Mouse (Mus musculus) hindbrain, embryonic 10.5 days (tissue): ENCODE measurements around the gene Cacna2d3. TPM values are rescaled to one million over a fixed set of nuclear protein-coding genes. Genes with fewer than 3 reads are reported as not detected.

Source experiments
- DNase-seq: peaks from one replicate; pipeline ENCODE4 v3.0.0-alpha.2; 2017; ENCODE audit warnings: low spot score
- H3K27ac ChIP-seq: fragments of 300-500 bp; sonication (generic); 2 replicates; pipeline ENCODE4 v1.5.1; 2016; ENCODE audit warnings: mild to moderate bottlenecking, moderate library complexity
- H3K27me3 ChIP-seq: fragments of 300-500 bp; sonication (generic); 2 replicates; pipeline ENCODE4 v1.6.1; 2016; ENCODE audit warnings: mild to moderate bottlenecking; ENCODE audit not compliant: poor library complexity, insufficient read depth, severe bottlenecking
- H3K36me3 ChIP-seq: fragments of 300-500 bp; sonication (generic); 2 replicates; pipeline ENCODE4 v1.6.1; 2016; ENCODE audit warnings: mild to moderate bottlenecking, moderate library complexity
- H3K4me1 ChIP-seq: fragments of 300-500 bp; sonication (generic); replicated peaks from 2 replicates; pipeline ENCODE4 v1.6.1; 2016; ENCODE audit warnings: mild to moderate bottlenecking
- H3K4me3 ChIP-seq: fragments of 300-500 bp; sonication (generic); 2 replicates; pipeline ENCODE4 v1.5.1; 2016; ENCODE audit warnings: mild to moderate bottlenecking, moderate library complexity
- H3K9me3 ChIP-seq: fragments of 300-500 bp; sonication (generic); 2 replicates; pipeline ENCODE4 v1.6.1; 2016; ENCODE audit warnings: mild to moderate bottlenecking, moderate library complexity
- WGBS: fragments of 180-500 bp; shearing (Covaris S2); methylation state at CpG from one replicate; pipeline ENCODE4 v1.1.7; 2016; 5-methylcytosine and 5-hydroxymethylcytosine counted together
- polyA plus RNA-seq: library from polyadenylated mRNA; unstranded; fragments of >200 nt; fragmentation: Nextera tagmentation; extraction: Ambion mirVana; gene quantifications from 2 replicates; pipeline ENCODE4 v1.2.1, GENCODE M21; 2016

Cacna2d3 gene
- polyA plus RNA-seq, 1 experiment from 2014 or later: 12.6 TPM

- WGBS: 80% methylated on average over 8 of the region's 8 CpGs
- no peak overlapping the region for H3K4me3 ChIP-seq
- no peaks in the 10 kb centered on the region for H3K27me3 ChIP-seq
- no peaks in the 10 kb centered on the region for H3K36me3 ChIP-seq
- DNase-seq: no peak
- H3K27ac ChIP-seq: no peak overlapping the region
- no peaks in the 10 kb centered on the region for H3K4me1 ChIP-seq
- H3K9me3 ChIP-seq: no peaks in the 10 kb centered on the region
Observed at GRCm38 (mm10) chr14:29393786-29394185, 327.9 kb downstream of the Cacna2d3 start.

GRCm38 (mm10) chr14:29392851-29393250, 328.8 kb downstream of the Cacna2d3 start:
- Histone ChIP-seq H3K4me1 (no peaks in the 10 kb centered on the region), H3K27me3 (no peaks in the 10 kb centered on the region), H3K4me3 (no peak overlapping the region), H3K9me3 (no peaks in the 10 kb centered on the region), H3K27ac (no peak overlapping the region), H3K36me3 (no peaks in the 10 kb centered on the region)
- no peak for DNase-seq
- WGBS: 89% methylated on average over 3 of the region's 3 CpGs

- 82% methylated on average over 2 of the region's 2 CpGs for WGBS
- H3K4me1 ChIP-seq: no peaks in the 10 kb centered on the region
- no peak for DNase-seq
- H3K27me3 ChIP-seq: no peaks in the 10 kb centered on the region
- no peak overlapping the region for H3K27ac ChIP-seq
- H3K4me3 ChIP-seq: no peak overlapping the region
- H3K36me3 ChIP-seq: no peaks in the 10 kb centered on the region
- no peaks in the 10 kb centered on the region for H3K9me3 ChIP-seq
Observed at GRCm38 (mm10) chr14:29391489-29391888, 330.2 kb downstream of the Cacna2d3 start.

DNA sequence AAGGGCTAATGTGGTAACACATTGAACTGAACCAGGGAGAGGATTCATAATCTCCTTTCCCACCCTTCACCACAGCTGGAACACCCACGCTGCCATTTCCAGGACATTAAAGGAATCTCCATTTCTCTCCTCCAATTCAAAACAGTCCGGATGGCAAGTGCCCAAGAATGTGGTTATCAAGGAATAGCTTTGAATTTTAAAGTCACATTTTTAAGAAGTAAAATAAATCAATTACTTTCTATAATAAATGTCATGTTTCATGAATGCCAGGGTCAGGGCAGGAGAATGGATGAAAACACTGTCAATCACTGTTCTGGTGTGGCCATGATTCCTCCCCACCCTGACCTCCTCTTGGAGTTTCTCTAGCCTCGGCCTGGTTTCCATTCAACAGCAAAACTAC, 333.9 kb downstream of the Cacna2d3 start:
- no peaks in the 10 kb centered on the region for H3K36me3 ChIP-seq
- H3K27ac ChIP-seq: no peak overlapping the region
- no peak overlapping the region for H3K4me3 ChIP-seq
- H3K27me3 ChIP-seq: no peaks in the 10 kb centered on the region
- no peaks in the 10 kb centered on the region for H3K4me1 ChIP-seq
- no peak for DNase-seq
- H3K9me3 ChIP-seq: no peaks in the 10 kb centered on the region
- WGBS: 92% methylated on average over 3 of the region's 3 CpGs

GRCm38 (mm10) chr14:29385500-29385899, 336.2 kb downstream of the Cacna2d3 start:
- Histone ChIP-seq H3K9me3 (no peaks in the 10 kb centered on the region), H3K36me3 (no peaks in the 10 kb centered on the region), H3K4me3 (no peak overlapping the region), H3K27me3 (no peaks in the 10 kb centered on the region), H3K27ac (no peak overlapping the region), H3K4me1 (no peaks in the 10 kb centered on the region)
- no peak for DNase-seq

DNA sequence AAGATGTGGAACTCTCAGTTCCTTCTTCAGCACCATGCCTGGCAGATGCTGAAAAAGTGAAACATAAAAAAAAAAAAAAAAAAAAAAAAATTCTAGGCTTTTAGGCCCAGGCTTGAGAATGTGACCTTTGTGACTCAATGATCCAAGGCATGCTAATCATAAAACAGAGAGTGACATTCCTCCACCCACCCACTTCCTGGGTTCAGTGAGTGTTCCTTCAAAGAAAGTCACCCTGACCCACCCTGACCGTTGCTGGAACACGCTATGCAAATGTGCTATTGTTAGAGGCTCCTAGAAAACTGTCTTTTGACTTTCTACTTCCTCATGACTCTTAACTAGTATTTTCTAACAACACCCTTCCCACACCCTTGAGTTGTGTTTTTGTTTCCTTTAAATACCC, 338.9 kb downstream of the Cacna2d3 start:
- DNase-seq: no peak
- no peaks in the 10 kb centered on the region for H3K36me3 ChIP-seq

GRCm38 (mm10) chr14:29366911-29367310, 354.8 kb downstream of the Cacna2d3 start:
- H3K4me1 ChIP-seq: no peaks in the 10 kb centered on the region
- H3K36me3 ChIP-seq: no peaks in the 10 kb centered on the region
- H3K27me3 ChIP-seq: no peaks in the 10 kb centered on the region
- H3K27ac ChIP-seq: no peak overlapping the region
- 94% methylated on average over 5 of the region's 5 CpGs for WGBS
- no peak for DNase-seq
- H3K9me3 ChIP-seq: no peaks in the 10 kb centered on the region
- no peak overlapping the region for H3K4me3 ChIP-seq

More for the DNA sequence above, 338.9 kb downstream of the Cacna2d3 start:
- Histone ChIP-seq H3K27me3 (no peaks in the 10 kb centered on the region), H3K9me3 (no peaks in the 10 kb centered on the region), H3K27ac (no peak overlapping the region), H3K4me3 (no peak overlapping the region), H3K4me1 (no peaks in the 10 kb centered on the region)
- WGBS: 80% methylated on average over 2 of the region's 2 CpGs

GRCm38 (mm10) chr14:29362448-29362847, 359.2 kb downstream of the Cacna2d3 start:
- Histone ChIP-seq H3K9me3 (no peaks in the 10 kb centered on the region), H3K4me1 (no peaks in the 10 kb centered on the region), H3K4me3 (no peak overlapping the region), H3K36me3 (no peaks in the 10 kb centered on the region), H3K27ac (no peak overlapping the region), H3K27me3 (no peaks in the 10 kb centered on the region)
- WGBS: 68% methylated on average over 3 of the region's 3 CpGs
- no peak for DNase-seq

- H3K9me3 ChIP-seq: no peaks in the 10 kb centered on the region
- no peak for DNase-seq
Observed at GRCm38 (mm10) chr14:29350627-29351026, 371.0 kb downstream of the Cacna2d3 start.

GRCm38 (mm10) chr14:29341581-29341980, 380.1 kb downstream of the Cacna2d3 start:
- Histone ChIP-seq H3K9me3 (no peaks in the 10 kb centered on the region), H3K4me3 (no peak overlapping the region), H3K27ac (no peak overlapping the region), H3K27me3 (no peaks in the 10 kb centered on the region), H3K36me3 (no peaks in the 10 kb centered on the region), H3K4me1 (peaks cover 4% of the 10 kb centered on the region; the same call in 1 of the 2 replicates)
- DNase-seq: no peak
- WGBS: 89% methylated on average over 6 of the region's 6 CpGs

More at GRCm38 (mm10) chr14:29350627-29351026, 371.0 kb downstream of the Cacna2d3 start:
- H3K36me3 ChIP-seq: no peaks in the 10 kb centered on the region
- 75% methylated on average over 4 of the region's 4 CpGs for WGBS
- no peaks in the 10 kb centered on the region for H3K4me1 ChIP-seq
- H3K27me3 ChIP-seq: no peaks in the 10 kb centered on the region
- no peak overlapping the region for H3K4me3 ChIP-seq
- H3K27ac ChIP-seq: no peak overlapping the region

DNA sequence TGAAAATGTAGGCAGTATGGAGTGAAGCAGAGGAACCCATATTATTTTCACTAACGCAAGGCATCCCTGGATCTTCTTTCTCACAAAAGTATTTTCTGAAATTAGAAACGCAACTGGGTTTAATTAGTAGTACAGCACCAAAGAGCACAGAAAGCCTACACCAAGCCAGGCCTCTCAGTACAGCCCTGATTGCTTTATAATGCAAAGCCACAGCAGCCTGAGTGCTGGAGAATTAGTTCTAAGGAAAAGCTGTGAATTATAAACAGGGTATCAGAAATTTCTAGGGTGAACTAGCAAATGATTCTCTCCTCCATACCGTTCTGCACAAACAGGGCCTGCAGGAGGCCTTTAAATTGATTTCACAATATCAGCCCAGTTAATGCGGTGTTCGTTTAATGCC, 380.9 kb downstream of the Cacna2d3 start:
- 66% methylated on average over 5 of the region's 5 CpGs for WGBS
- Histone ChIP-seq H3K36me3 (no peaks in the 10 kb centered on the region), H3K4me1 (peaks cover 4% of the 10 kb centered on the region; the same call in 1 of the 2 replicates), H3K27ac (no peak overlapping the region), H3K9me3 (no peaks in the 10 kb centered on the region), H3K27me3 (no peaks in the 10 kb centered on the region), H3K4me3 (no peak overlapping the region)
- DNase-seq: no peak

- no peaks in the 10 kb centered on the region for H3K27me3 ChIP-seq
- H3K36me3 ChIP-seq: no peaks in the 10 kb centered on the region
- no peak overlapping the region for H3K4me3 ChIP-seq
- WGBS: 92% methylated on average over 5 of the region's 5 CpGs
- DNase-seq: no peak
- H3K4me1 ChIP-seq: no peaks in the 10 kb centered on the region
- no peaks in the 10 kb centered on the region for H3K9me3 ChIP-seq
- no peak overlapping the region for H3K27ac ChIP-seq
Observed at GRCm38 (mm10) chr14:29334897-29335296, 386.8 kb downstream of the Cacna2d3 start.

DNA sequence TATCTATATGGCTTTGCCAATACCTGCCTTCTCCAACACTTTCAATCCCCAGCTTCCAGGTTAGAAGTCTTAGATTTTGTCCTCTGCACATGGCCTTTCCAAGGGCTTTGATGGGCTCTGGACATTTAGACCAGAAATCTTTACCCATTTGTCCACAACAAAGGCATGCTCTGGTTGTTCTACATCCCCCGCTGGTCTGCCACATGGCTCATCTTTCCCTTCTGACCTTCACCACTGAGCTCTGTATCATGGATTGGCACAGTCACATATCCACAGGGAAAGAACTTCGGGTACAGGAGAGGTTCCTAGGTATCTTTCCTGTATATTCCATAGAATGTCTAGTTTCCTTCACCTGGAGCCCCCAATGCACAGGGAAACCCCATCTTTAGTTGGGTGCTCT, 387.4 kb downstream of the Cacna2d3 start:
- DNase-seq: no peak
- H3K4me1 ChIP-seq: no peaks in the 10 kb centered on the region
- no peak overlapping the region for H3K4me3 ChIP-seq
- H3K27me3 ChIP-seq: no peaks in the 10 kb centered on the region
- H3K27ac ChIP-seq: no peak overlapping the region
- no peaks in the 10 kb centered on the region for H3K36me3 ChIP-seq
- 85% methylated on average over 2 of the region's 2 CpGs for WGBS
- no peaks in the 10 kb centered on the region for H3K9me3 ChIP-seq

GRCm38 (mm10) chr14:29324430-29324782, 397.3 kb downstream of the Cacna2d3 start:
- 91% methylated on average over 5 of the region's 5 CpGs for WGBS
- DNase-seq: no peak

More at GRCm38 (mm10) chr14:29324430-29324782, 397.3 kb downstream of the Cacna2d3 start:
- Histone ChIP-seq H3K27ac (no peak overlapping the region), H3K36me3 (no peaks in the 10 kb centered on the region), H3K27me3 (no peaks in the 10 kb centered on the region), H3K9me3 (no peaks in the 10 kb centered on the region), H3K4me3 (no peak overlapping the region), H3K4me1 (no peaks in the 10 kb centered on the region; the same call in 1 of the 2 replicates)
